Comparison of ENCODE assay signal across 8 mouse cellular contexts in genomic region chr14:20258185-20259113, GRCm38 (mm10). TPM values are rescaled to one million over a fixed set of nuclear protein-coding genes. Genes with fewer than 3 reads are reported as not detected.
DNase-seq lines count a peak whose midpoint lies in the region; ATAC-seq and TF ChIP-seq lines count a peak whose summit lies in the region.

No protein-coding gene starts in this region.

- H3K4me2 ChIP-seq in heart, embryonic 12.5 days = no peak overlapping the region
- H3K4me2 ChIP-seq in midbrain, postnatal 0 days (ENCODE audit: low read depth, low read length, poor library complexity, severe bottlenecking) = no peak overlapping the region

- no peak overlapping the region for H3K9ac ChIP-seq in heart, embryonic 12.5 days
- no peak overlapping the region for H3K9ac ChIP-seq in midbrain, postnatal 0 days (replicated peaks; ENCODE audit: low read length, poor library complexity, severe bottlenecking)

- no peaks in the 10 kb centered on the region for H3K9me3 ChIP-seq in heart, embryonic 12.5 days (replicated peaks)
- no peaks in the 10 kb centered on the region for H3K9me3 ChIP-seq in limb, embryonic 10.5 days (replicated peaks)
- no peaks in the 10 kb centered on the region for H3K9me3 ChIP-seq in midbrain, postnatal 0 days (ENCODE audit: low read length)

- no peak for TF ChIP-seq POLR2A in cortical plate, adult 2 months (IDR thresholded peaks at IDR 0.05; ENCODE audit: extremely low read depth, insufficient read depth, low read length)
- TF ChIP-seq POLR2A in kidney, adult 2 months (IDR thresholded peaks at IDR 0.05; ENCODE audit: low read depth, low read length) = no peak

- ATAC-seq in heart, embryonic 12.5 days (ENCODE audit: insufficient number of reproducible peaks, low FRiP score) = no peak
- peak; percentile 75 for ATAC-seq in midbrain, postnatal 0 days (ENCODE audit: low FRiP score)

- WGBS in heart, embryonic 12.5 days = 48% methylated on average over 8 of the region's 8 CpGs
- WGBS in kidney, adult 2 months = 53% methylated on average over 8 of the region's 8 CpGs
- WGBS in limb, embryonic 10.5 days = 60% methylated on average over 8 of the region's 8 CpGs
- 57% methylated on average over 8 of the region's 8 CpGs for WGBS in midbrain, postnatal 0 days

- H3K4me3 ChIP-seq in heart, embryonic 12.5 days = no peak overlapping the region
- no peak overlapping the region for H3K4me3 ChIP-seq in cortical plate, adult 2 months (ENCODE audit: insufficient read depth, low read length)
- H3K4me3 ChIP-seq in kidney, adult 2 months (ENCODE audit: insufficient read depth, low read depth, low read length) = no peak overlapping the region
- no peak overlapping the region for H3K4me3 ChIP-seq in limb, embryonic 10.5 days
- H3K4me3 ChIP-seq in midbrain, postnatal 0 days (ENCODE audit: low read depth, low read length) = no peak overlapping the region

- peak; percentile 57 to 89 for DNase-seq in heart, adult 18-20 months
- DNase-seq in gastrocnemius, postnatal 10 days = peak; percentile 80
- DNase-seq in kidney, adult 2 months = peak; percentile 83
- peak; percentile 88 for DNase-seq in limb, embryonic 10.5 days (ENCODE audit: low spot score)
- DNase-seq in midbrain, postnatal 0 days (ENCODE audit: low spot score) = peak; percentile 81
- DNase-seq in spleen, postnatal 10 days (ENCODE audit: low spot score in 2 of 2) = peak; percentile 64 to 82

- H3K4me1 ChIP-seq in heart, embryonic 12.5 days (replicated peaks) = no peaks in the 10 kb centered on the region
- no peaks in the 10 kb centered on the region for H3K4me1 ChIP-seq in cortical plate, adult 2 months (ENCODE audit: control insufficient read depth, insufficient read depth, low read length)
- H3K4me1 ChIP-seq in kidney, adult 2 months (ENCODE audit: control insufficient read depth, insufficient read depth, low read length) = no peaks in the 10 kb centered on the region
- H3K4me1 ChIP-seq in limb, embryonic 10.5 days = no peaks in the 10 kb centered on the region
- H3K4me1 ChIP-seq in midbrain, postnatal 0 days (ENCODE audit: insufficient read depth, low read length) = no peaks in the 10 kb centered on the region

- H3K36me3 ChIP-seq in heart, embryonic 12.5 days = no peaks in the 10 kb centered on the region
- no peaks in the 10 kb centered on the region for H3K36me3 ChIP-seq in kidney, adult 2 months (ENCODE audit: control insufficient read depth, insufficient read depth, low read length)
- no peaks in the 10 kb centered on the region for H3K36me3 ChIP-seq in limb, embryonic 10.5 days
- no peaks in the 10 kb centered on the region for H3K36me3 ChIP-seq in midbrain, postnatal 0 days (ENCODE audit: insufficient read depth, low read length)

- no peak overlapping the region for H3K27ac ChIP-seq in heart, embryonic 12.5 days (ENCODE audit: poor library complexity, severe bottlenecking)
- H3K27ac ChIP-seq in cortical plate, adult 2 months (ENCODE audit: insufficient read depth, low read length) = no peak overlapping the region
- H3K27ac ChIP-seq in kidney, adult 2 months (ENCODE audit: insufficient read depth, low read depth, low read length) = no peak overlapping the region
- H3K27ac ChIP-seq in limb, embryonic 10.5 days = no peak overlapping the region
- H3K27ac ChIP-seq in midbrain, postnatal 0 days (ENCODE audit: low read depth, low read length) = no peak overlapping the region

- H3K27me3 ChIP-seq in heart, embryonic 12.5 days (replicated peaks) = peaks cover 39% of the 10 kb centered on the region
- no peaks in the 10 kb centered on the region for H3K27me3 ChIP-seq in kidney, adult 2 months (replicated peaks; ENCODE audit: control insufficient read depth, insufficient read depth, low read length)
- no peaks in the 10 kb centered on the region for H3K27me3 ChIP-seq in limb, embryonic 10.5 days (ENCODE audit: low read depth, poor library complexity, severe bottlenecking)
- no peaks in the 10 kb centered on the region for H3K27me3 ChIP-seq in midbrain, postnatal 0 days (ENCODE audit: insufficient read depth, low read length)

- peak; percentile 98 for TF ChIP-seq CTCF in cortical plate, adult 2 months (IDR thresholded peaks at IDR 0.05; ENCODE audit: extremely low read depth, insufficient read depth, low read length)
- TF ChIP-seq CTCF in kidney, adult 2 months (conservative IDR thresholded peaks at IDR 0.05; ENCODE audit: insufficient read depth, insufficient read length, low read depth, low read length) = peak; percentile 99; the same call in 1 of the 2 replicates
- TF ChIP-seq CTCF in midbrain, postnatal 0 days (IDR thresholded peaks at IDR 0.05) = peak; percentile 99

RNA-seq across cellular contexts. Expression of gene Kcnk16, which starts 10.6 kb away (rescaled TPM):
- total RNA-seq in heart, adult 18-20 months (2021) = not detected
- not detected in 2 replicates for polyA plus RNA-seq in heart, embryonic 12.5 days (2016; fragmentation: Nextera tagmentation; extraction: Ambion mirVana)
- polyA plus RNA-seq in cortical plate, adult 2 months (2012; rRNA removed) = not detected in 2 replicates
- not detected for total RNA-seq in gastrocnemius, postnatal 10 days (2021)
- polyA plus RNA-seq in kidney, adult 2 months (2012; rRNA removed) = not detected in 2 replicates
- not detected in 2 replicates for polyA plus RNA-seq in limb, embryonic 10.5 days (2016; fragmentation: Nextera tagmentation; extraction: Ambion mirVana)
- total RNA-seq in midbrain, postnatal 0 days (2014; rRNA removed) = 0.38 TPM in 1 of 2 replicates, not detected in the other
- polyA plus RNA-seq in midbrain, postnatal 0 days (2015; fragmentation: Nextera tagmentation; extraction: Ambion mirVana) = not detected in 2 replicates

RNA-seq across cellular contexts. Expression of gene Nudt13, which starts 36.0 kb away (rescaled TPM):
- 10 to 100 TPM; 32.6 to 35.8 TPM for total RNA-seq in heart, adult 18-20 months (2021)
- polyA plus RNA-seq in heart, embryonic 12.5 days (2016; fragmentation: Nextera tagmentation; extraction: Ambion mirVana) = 10.9 and 16.4 TPM in 2 replicates
- 30.4 and 32.7 TPM in 2 replicates for polyA plus RNA-seq in cortical plate, adult 2 months (2012; rRNA removed)
- 10 to 100 TPM; 21.3 to 22.9 TPM for total RNA-seq in gastrocnemius, postnatal 10 days (2021)
- 22.4 and 25.4 TPM in 2 replicates for polyA plus RNA-seq in kidney, adult 2 months (2012; rRNA removed)
- 11.5 and 15.5 TPM in 2 replicates for polyA plus RNA-seq in limb, embryonic 10.5 days (2016; fragmentation: Nextera tagmentation; extraction: Ambion mirVana)
- 6.9 and 16.2 TPM in 2 replicates for total RNA-seq in midbrain, postnatal 0 days (2014; rRNA removed)
- polyA plus RNA-seq in midbrain, postnatal 0 days (2015; fragmentation: Nextera tagmentation; extraction: Ambion mirVana) = 11.8 and 12.0 TPM in 2 replicates
